Mouse (Mus musculus): ENCODE data around the gene Golga7b. TPM values are rescaled to one million over a fixed set of nuclear protein-coding genes. Genes with fewer than 3 reads are reported as not detected.

Gene Golga7b
- polyA plus RNA-seq, 1 experiment from 2014 or later, result 0.34 TPM

- Histone ChIP-seq H3K4me1 (no peaks in the 10 kb centered on the region), H3K4me2 (no peak overlapping the region), H3K27ac (no peak overlapping the region), H3K36me3 (no peaks in the 10 kb centered on the region), H3K4me3 (replicated peaks) (no peak overlapping the region), H3K27me3 (0 out of 2 replicates have a peak, but pooled peaks cover 2% of the 10 kb centered on the region), H3K9me3 (replicated peaks) (no peaks in the 10 kb centered on the region), H3K9ac (no peak overlapping the region)
- 85% methylated on average over 10 of the region's 10 CpGs for WGBS
- no peak for ATAC-seq (replicated peaks; ENCODE audit: low FRiP score)
Measured at GRCm38 (mm10) chr19:42226451-42226850, 20.9 kb upstream of the Golga7b start.

GRCm38 (mm10) chr19:42229499-42230287 is 17.7 kb upstream of the Golga7b start:
- ATAC-seq (replicated peaks; ENCODE audit: low FRiP score), result no peak
- no peaks in the 10 kb centered on the region for H3K9me3 ChIP-seq (replicated peaks)
- no peak overlapping the region for H3K27ac ChIP-seq
- 80% methylated on average over 17 of the region's 17 CpGs for WGBS
- no peak overlapping the region for H3K9ac ChIP-seq
- no peaks in the 10 kb centered on the region for H3K27me3 ChIP-seq
- H3K4me1 ChIP-seq, result no peaks in the 10 kb centered on the region
- H3K4me2 ChIP-seq, result no peak overlapping the region
- H3K4me3 ChIP-seq (replicated peaks), result no peak overlapping the region
- no peaks in the 10 kb centered on the region for H3K36me3 ChIP-seq

GRCm38 (mm10) chr19:42230288-42230568 is 17.1 kb upstream of the Golga7b start:
- no peaks in the 10 kb centered on the region for H3K27me3 ChIP-seq
- no peak overlapping the region for H3K4me3 ChIP-seq (replicated peaks)
- H3K4me2 ChIP-seq, result no peak overlapping the region
- no peak overlapping the region for H3K9ac ChIP-seq
- no peak for ATAC-seq (replicated peaks; ENCODE audit: low FRiP score)
- no peaks in the 10 kb centered on the region for H3K4me1 ChIP-seq
- H3K9me3 ChIP-seq (replicated peaks), result no peaks in the 10 kb centered on the region
- 65% methylated on average over 5 of the region's 5 CpGs for WGBS
- no peaks in the 10 kb centered on the region for H3K36me3 ChIP-seq
- no peak overlapping the region for H3K27ac ChIP-seq

GRCm38 (mm10) chr19:42230986-42231385 is 16.4 kb upstream of the Golga7b start:
- no peak overlapping the region for H3K4me3 ChIP-seq (replicated peaks)
- H3K27me3 ChIP-seq, result no peaks in the 10 kb centered on the region
- H3K4me1 ChIP-seq, result no peaks in the 10 kb centered on the region
- no peaks in the 10 kb centered on the region for H3K9me3 ChIP-seq (replicated peaks)
- WGBS, result 91% methylated on average over 13 of the region's 13 CpGs
- no peaks in the 10 kb centered on the region for H3K36me3 ChIP-seq
- H3K27ac ChIP-seq, result no peak overlapping the region
- no peak overlapping the region for H3K4me2 ChIP-seq
- no peak overlapping the region for H3K9ac ChIP-seq
- ATAC-seq (replicated peaks; ENCODE audit: low FRiP score), result no peak

- no peaks in the 10 kb centered on the region for H3K36me3 ChIP-seq
- no peaks in the 10 kb centered on the region for H3K4me1 ChIP-seq
- H3K9ac ChIP-seq, result no peak overlapping the region
- no peak overlapping the region for H3K4me2 ChIP-seq
- H3K27ac ChIP-seq, result no peak overlapping the region
- no peak for ATAC-seq (replicated peaks; ENCODE audit: low FRiP score)
- H3K9me3 ChIP-seq (replicated peaks), result no peaks in the 10 kb centered on the region
- H3K27me3 ChIP-seq, result no peaks in the 10 kb centered on the region; the same call in 1 of the 2 replicates
- no peak overlapping the region for H3K4me3 ChIP-seq (replicated peaks)
- WGBS, result 13% methylated on average over 4 of the region's 4 CpGs
Measured at GRCm38 (mm10) chr19:42237602-42238340, 9.6 kb upstream of the Golga7b start.

- 74% methylated on average over 7 of the region's 7 CpGs for WGBS
- no peak for ATAC-seq (replicated peaks; ENCODE audit: low FRiP score)
- no peak overlapping the region for H3K4me2 ChIP-seq
Measured at GRCm38 (mm10) chr19:42238341-42238715, 9.0 kb upstream of the Golga7b start.

GRCm38 (mm10) chr19:42240881-42241280 is 6.5 kb upstream of the Golga7b start:
- ATAC-seq (replicated peaks; ENCODE audit: low FRiP score), result no peak
- no peak overlapping the region for H3K27ac ChIP-seq
- whole genome bisulfite sequencing, result 55% methylated on average over 8 of the region's 8 CpGs
- no peak overlapping the region for H3K4me3 ChIP-seq (replicated peaks)
- no peak overlapping the region for H3K4me2 ChIP-seq
- no peaks in the 10 kb centered on the region for H3K36me3 ChIP-seq
- no peaks in the 10 kb centered on the region for H3K4me1 ChIP-seq
- no peak overlapping the region for H3K9ac ChIP-seq
- no peaks in the 10 kb centered on the region for H3K9me3 ChIP-seq (replicated peaks)
- no peaks in the 10 kb centered on the region; the same call in 1 of the 2 replicates for H3K27me3 ChIP-seq

More at GRCm38 (mm10) chr19:42238341-42238715, 9.0 kb upstream of the Golga7b start:
- Histone ChIP-seq H3K4me1 (no peaks in the 10 kb centered on the region), H3K9me3 (replicated peaks) (no peaks in the 10 kb centered on the region), H3K9ac (no peak overlapping the region), H3K27me3 (no peaks in the 10 kb centered on the region; the same call in 1 of the 2 replicates), H3K4me3 (replicated peaks) (no peak overlapping the region), H3K27ac (no peak overlapping the region), H3K36me3 (no peaks in the 10 kb centered on the region)

GRCm38 (mm10) chr19:42243401-42243800 is 4.0 kb upstream of the Golga7b start:
- H3K4me2 ChIP-seq, result no peak overlapping the region
- H3K36me3 ChIP-seq, result no peaks in the 10 kb centered on the region
- H3K9ac ChIP-seq, result no peak overlapping the region
- no peaks in the 10 kb centered on the region for H3K27me3 ChIP-seq
- no peak overlapping the region for H3K4me3 ChIP-seq (replicated peaks)
- ATAC-seq (replicated peaks; ENCODE audit: low FRiP score), result no peak
- WGBS, result 35% methylated on average over 3 of the region's 3 CpGs
- H3K9me3 ChIP-seq (replicated peaks), result no peaks in the 10 kb centered on the region
- no peaks in the 10 kb centered on the region for H3K4me1 ChIP-seq
- H3K27ac ChIP-seq, result no peak overlapping the region

- 56% methylated on average over 5 of the region's 5 CpGs for WGBS
- Histone ChIP-seq H3K27me3 (no peaks in the 10 kb centered on the region), H3K36me3 (no peaks in the 10 kb centered on the region), H3K9ac (no peak overlapping the region), H3K9me3 (replicated peaks) (no peaks in the 10 kb centered on the region), H3K4me3 (replicated peaks) (no peak overlapping the region), H3K4me1 (no peaks in the 10 kb centered on the region), H3K4me2 (no peak overlapping the region), H3K27ac (no peak overlapping the region)
- ATAC-seq (replicated peaks; ENCODE audit: low FRiP score), result no peak
Measured at GRCm38 (mm10) chr19:42246626-42247025, 748 bp upstream of the Golga7b start.

- Histone ChIP-seq H3K27me3 (peaks cover 29% of the 10 kb centered on the region), H3K4me1 (peaks cover under 1% of the 10 kb centered on the region), H3K4me3 (replicated peaks) (no peak overlapping the region), H3K36me3 (no peaks in the 10 kb centered on the region), H3K27ac (no peak overlapping the region), H3K9me3 (replicated peaks) (no peaks in the 10 kb centered on the region), H3K4me2 (no peak overlapping the region), H3K9ac (no peak overlapping the region)
- WGBS, result 56% methylated on average over 11 of the region's 11 CpGs
- no peak for ATAC-seq (replicated peaks; ENCODE audit: low FRiP score)
Measured at GRCm38 (mm10) chr19:42249976-42250914, 2.9 kb downstream of the Golga7b start.

GRCm38 (mm10) chr19:42255438-42255783 is 8.0 kb downstream of the Golga7b start:
- Histone ChIP-seq H3K9me3 (replicated peaks) (no peaks in the 10 kb centered on the region), H3K4me3 (replicated peaks) (peak overlapping the region; percentile 41), H3K4me2 (peak overlapping the region; percentile 69), H3K9ac (no peak overlapping the region), H3K4me1 (peaks cover 8% of the 10 kb centered on the region), H3K36me3 (no peaks in the 10 kb centered on the region), H3K27me3 (peaks cover 33% of the 10 kb centered on the region), H3K27ac (no peak overlapping the region)
- 3% methylated on average over 10 of the region's 23 CpGs for whole genome bisulfite sequencing
- ATAC-seq (replicated peaks; ENCODE audit: low FRiP score), result peak; percentile 55

Measured in kidney, embryonic 15.5 days (tissue).